Mouse (Mus musculus): Measurements from ENCODE around the gene Uggt1. TPM values are rescaled to one million over a fixed set of nuclear protein-coding genes. Genes with fewer than 3 reads are reported as not detected.

Uggt1 gene
- polyA plus RNA-seq (2016; fragmentation: Nextera tagmentation; extraction: Ambion mirVana) = 52.1 and 53.6 TPM in 2 replicates

DNA sequence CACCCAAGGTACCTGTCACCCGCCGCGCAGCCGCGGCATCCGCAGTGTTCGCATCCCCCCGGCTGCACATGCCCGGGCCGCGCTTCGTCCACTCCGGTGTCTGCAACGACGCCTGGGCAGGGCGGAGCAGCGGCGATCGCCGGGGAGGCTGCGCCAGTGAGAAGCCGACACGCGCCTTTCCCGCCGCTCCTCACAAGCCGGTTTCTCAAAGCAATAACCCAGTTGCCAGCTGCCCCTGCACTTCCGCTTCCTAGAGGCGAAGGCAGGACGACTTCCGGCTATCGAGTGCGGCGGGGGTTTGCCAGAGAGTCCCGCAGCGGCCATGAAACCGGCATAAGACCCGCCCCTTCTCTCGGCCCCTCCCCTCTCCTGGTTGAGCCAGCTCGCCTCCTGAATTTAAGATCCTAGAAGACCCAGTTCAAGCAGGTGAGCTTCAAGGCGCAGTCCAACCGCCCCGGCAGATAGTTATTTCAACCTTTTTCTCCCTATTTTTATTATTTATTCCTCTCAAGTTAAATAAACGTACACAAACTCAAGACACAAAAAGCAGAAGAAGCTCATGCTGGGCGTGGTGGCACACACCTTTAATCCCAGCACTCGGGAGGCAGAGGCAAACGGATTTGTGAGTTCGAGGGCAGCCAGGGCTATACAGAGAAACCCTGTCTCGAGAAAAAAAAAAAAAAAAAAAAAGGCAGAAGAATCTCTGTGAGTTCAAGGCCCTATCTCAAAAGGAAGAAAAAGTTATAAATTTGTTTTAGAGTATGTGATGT lies at the start of gene Uggt1:
Gene Uggt1 (minus strand): TSS at position 663 of the 770 bp plus-strand sequence.
- WGBS = 3% methylated on average over 49 of the region's 49 CpGs
- Histone ChIP-seq H3K4me1 (peaks cover 37% of the 10 kb centered on the region), H3K4me3 (peak within 1 kb of the TSS; percentile 99), H3K27me3 (ENCODE audit: poor library complexity, severe bottlenecking) (no peaks in the 10 kb centered on the region), H3K36me3 (replicated peaks) (0 out of 2 replicates have a peak, but pooled peaks cover 4% of the 10 kb centered on the region), H3K9me3 (no peaks in the 10 kb centered on the region), H3K27ac (peak within 1 kb of the TSS; percentile 90)
- peak; percentile 93 for DNase-seq (ENCODE audit: extremely low spot score, low spot score)

DNA sequence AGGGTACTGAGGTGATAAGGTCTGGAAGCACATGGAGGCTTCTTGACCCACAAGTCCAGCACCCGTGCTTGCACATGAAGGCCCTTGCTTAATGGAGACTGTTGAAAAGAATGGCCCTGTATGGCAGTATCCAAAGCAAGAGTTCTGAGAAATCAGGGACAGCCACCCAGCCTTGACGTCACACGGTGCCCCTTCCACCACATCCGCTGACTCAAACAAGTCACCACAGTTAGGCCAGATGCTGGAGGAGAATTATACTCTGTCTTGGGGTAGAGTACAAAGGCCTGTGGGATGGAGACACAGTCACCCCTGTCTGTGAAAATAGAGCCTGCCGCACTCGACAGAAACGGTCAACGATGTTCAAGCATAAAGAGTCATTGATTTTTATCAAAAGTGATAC lies 49.0 kb upstream of the Uggt1 start:
- Histone ChIP-seq H3K4me3 (no peak overlapping the region), H3K27me3 (ENCODE audit: poor library complexity, severe bottlenecking) (peaks cover 15% of the 10 kb centered on the region), H3K36me3 (replicated peaks) (no peaks in the 10 kb centered on the region), H3K9me3 (no peaks in the 10 kb centered on the region), H3K4me1 (no peaks in the 10 kb centered on the region), H3K27ac (no peak overlapping the region)
- no peak for DNase-seq (ENCODE audit: extremely low spot score, low spot score)
- 95% methylated on average over 8 of the region's 8 CpGs for WGBS

DNA sequence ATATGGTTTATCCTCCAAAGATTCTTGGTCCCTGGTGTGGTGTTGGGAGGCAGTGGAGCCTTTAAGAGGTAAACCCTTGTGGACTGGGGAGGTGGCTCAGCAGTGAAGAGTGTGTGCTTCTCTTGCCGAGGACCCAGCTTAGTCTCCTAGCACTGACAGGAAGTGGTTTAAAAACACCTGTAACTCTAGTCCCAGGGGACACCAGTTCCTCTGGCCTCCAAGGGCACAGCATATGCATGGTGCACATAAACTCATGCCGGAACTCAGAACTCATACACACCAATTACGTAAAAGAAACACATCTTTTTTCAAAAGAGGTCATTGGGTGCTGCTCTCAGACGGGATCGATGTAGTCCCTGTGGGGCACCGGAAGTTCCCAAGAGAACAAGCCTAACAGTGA lies 37.3 kb upstream of the Uggt1 start:
- H3K36me3 ChIP-seq (replicated peaks) = no peaks in the 10 kb centered on the region
- no peak for DNase-seq (ENCODE audit: extremely low spot score, low spot score)
- H3K27me3 ChIP-seq (ENCODE audit: poor library complexity, severe bottlenecking) = no peaks in the 10 kb centered on the region
- H3K27ac ChIP-seq = no peak overlapping the region
- H3K9me3 ChIP-seq = no peaks in the 10 kb centered on the region
- H3K4me3 ChIP-seq = no peak overlapping the region
- no peaks in the 10 kb centered on the region for H3K4me1 ChIP-seq
- 95% methylated on average over 6 of the region's 6 CpGs for WGBS

DNA sequence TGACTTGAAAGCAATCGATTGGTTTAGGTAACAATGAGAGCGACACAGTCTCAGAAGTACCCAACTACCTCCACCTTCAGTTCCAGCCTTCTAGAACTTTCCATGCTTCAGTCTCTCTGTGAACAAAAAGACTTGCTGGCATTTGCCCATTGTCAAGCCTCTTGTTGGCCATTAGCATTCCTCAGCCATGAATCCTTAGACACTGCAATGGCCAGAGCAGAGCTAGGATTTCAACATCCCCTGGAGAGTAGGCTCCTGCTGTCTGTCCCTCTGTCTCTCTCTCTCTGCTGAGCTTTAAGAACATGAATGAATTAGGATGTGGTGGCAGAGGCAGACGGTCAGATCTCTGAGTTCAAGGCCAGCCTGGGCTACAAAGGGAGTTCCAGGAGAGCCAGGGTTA lies 36.4 kb upstream of the Uggt1 start:
- no peaks in the 10 kb centered on the region for H3K4me1 ChIP-seq
- WGBS = 88% methylated on average over 3 of the region's 3 CpGs
- H3K36me3 ChIP-seq (replicated peaks) = no peaks in the 10 kb centered on the region
- no peak overlapping the region for H3K27ac ChIP-seq
- no peak for DNase-seq (ENCODE audit: extremely low spot score, low spot score)
- H3K4me3 ChIP-seq = no peak overlapping the region
- no peaks in the 10 kb centered on the region for H3K9me3 ChIP-seq
- no peaks in the 10 kb centered on the region for H3K27me3 ChIP-seq (ENCODE audit: poor library complexity, severe bottlenecking)

DNA sequence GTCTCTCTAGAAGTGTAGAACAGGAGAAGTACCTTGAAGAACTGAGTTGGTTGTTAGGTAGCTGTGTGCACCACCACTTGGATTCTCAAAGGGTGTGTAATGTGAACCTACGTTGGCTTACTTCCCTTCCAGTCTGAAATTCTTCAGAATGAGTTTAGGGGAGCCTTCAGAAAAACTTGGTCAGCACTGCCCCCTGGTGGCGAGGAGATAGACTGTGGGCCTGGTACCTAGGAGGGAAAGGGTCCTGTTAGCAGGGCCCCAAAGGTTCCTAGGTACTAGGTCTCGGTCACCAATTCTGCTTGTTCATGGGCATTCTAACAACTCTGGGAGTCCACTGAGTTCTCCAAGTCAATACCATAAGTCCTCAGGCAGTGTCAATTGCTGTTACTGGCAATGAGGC lies 34.7 kb upstream of the Uggt1 start:
- Histone ChIP-seq H3K4me1 (no peaks in the 10 kb centered on the region), H3K9me3 (no peaks in the 10 kb centered on the region), H3K27me3 (ENCODE audit: poor library complexity, severe bottlenecking) (no peaks in the 10 kb centered on the region), H3K4me3 (no peak overlapping the region), H3K27ac (no peak overlapping the region), H3K36me3 (replicated peaks) (no peaks in the 10 kb centered on the region)
- DNase-seq (ENCODE audit: extremely low spot score, low spot score) = peak; percentile 71
- WGBS = 25% methylated on average over 3 of the region's 3 CpGs

DNA sequence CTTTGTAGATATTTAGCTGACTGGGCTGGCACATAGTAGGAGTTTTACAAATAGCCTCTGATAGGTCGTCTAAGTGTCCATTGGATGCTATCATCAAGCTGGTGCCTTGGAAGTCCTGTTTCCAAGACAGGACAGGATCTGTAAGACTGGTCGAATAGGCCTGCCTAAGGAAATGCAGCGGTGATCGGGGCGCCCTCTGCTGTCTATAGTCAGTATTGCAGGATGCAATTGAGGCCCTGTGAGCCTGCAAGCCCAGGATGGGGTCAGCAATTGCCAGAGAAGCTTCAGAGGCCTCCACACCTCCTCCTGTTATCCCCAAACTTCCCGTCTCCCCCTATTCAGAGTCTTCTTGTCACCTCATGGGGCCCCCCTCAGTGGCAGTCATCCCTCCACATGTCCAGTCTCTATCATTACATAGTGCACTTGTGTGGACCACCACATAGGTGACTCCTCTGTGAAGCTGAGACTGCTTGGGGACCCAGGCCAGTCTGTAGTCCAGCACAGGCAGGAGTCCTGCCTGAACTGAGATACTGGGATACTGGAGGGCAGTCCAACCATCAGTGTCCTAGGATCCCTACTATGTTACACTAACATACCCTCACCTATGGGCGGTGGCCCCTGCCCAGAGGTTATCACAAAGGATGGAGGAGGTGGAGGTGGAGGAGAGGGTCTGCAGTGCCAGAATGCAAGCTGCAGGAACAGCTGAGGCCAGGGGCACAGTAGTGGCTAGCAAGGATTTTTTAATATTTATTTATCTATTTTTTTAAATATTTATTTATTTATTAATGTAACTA lies 32.9 kb upstream of the Uggt1 start:
- no peak overlapping the region for H3K27ac ChIP-seq
- 0 out of 2 replicates have a peak, but pooled peaks cover under 1% of the 10 kb centered on the region for H3K27me3 ChIP-seq (ENCODE audit: poor library complexity, severe bottlenecking)
- H3K36me3 ChIP-seq (replicated peaks) = no peaks in the 10 kb centered on the region
- DNase-seq (ENCODE audit: extremely low spot score, low spot score) = peak; percentile 77
- no peak overlapping the region for H3K4me3 ChIP-seq
- 0 out of 2 replicates have a peak, but pooled peaks cover 6% of the 10 kb centered on the region for H3K4me1 ChIP-seq
- no peaks in the 10 kb centered on the region for H3K9me3 ChIP-seq
- 21% methylated on average over 7 of the region's 7 CpGs for WGBS

DNA sequence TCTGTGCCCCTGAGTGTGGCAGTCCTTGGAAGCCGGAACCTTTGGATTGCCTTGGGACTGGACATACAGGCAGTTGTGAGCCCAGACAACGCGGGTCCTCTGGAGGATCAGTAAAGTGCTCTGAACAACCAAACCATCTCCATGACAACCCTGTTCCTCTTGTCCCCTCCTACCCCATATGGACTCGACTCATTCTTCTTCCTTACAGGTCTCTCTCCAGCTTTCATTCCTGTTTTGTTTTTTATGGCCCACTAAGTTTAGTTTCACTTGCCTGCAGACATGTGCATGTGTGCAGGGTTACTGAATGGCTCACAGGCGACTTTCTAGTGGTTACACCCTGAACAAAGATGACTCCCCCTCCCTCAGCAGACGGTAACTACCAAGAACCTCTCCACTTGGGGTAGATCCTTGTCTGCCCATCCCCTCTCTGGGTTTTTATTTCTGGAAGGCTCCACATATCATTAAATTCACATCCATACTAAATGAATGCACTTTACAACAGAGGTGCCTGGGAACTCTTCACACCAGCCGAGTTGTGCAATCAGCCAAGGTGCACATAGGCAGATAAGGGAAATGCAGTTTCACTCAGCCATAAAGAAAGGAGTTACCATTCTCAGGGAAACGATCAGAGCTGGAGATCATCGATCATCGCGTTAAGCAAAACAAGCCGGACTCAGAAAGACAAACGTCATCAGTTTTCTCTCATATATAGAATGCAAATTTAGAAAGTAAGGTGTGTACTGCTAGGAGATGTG lies 31.3 kb upstream of the Uggt1 start:
- WGBS = 80% methylated on average over 13 of the region's 13 CpGs
- Histone ChIP-seq H3K36me3 (replicated peaks) (no peaks in the 10 kb centered on the region), H3K27ac (no peak overlapping the region), H3K4me1 (peaks cover 14% of the 10 kb centered on the region), H3K4me3 (no peak overlapping the region), H3K9me3 (no peaks in the 10 kb centered on the region), H3K27me3 (ENCODE audit: poor library complexity, severe bottlenecking) (peaks cover 15% of the 10 kb centered on the region; the same call in 1 of the 2 replicates)
- no peak for DNase-seq (ENCODE audit: extremely low spot score, low spot score)

DNA sequence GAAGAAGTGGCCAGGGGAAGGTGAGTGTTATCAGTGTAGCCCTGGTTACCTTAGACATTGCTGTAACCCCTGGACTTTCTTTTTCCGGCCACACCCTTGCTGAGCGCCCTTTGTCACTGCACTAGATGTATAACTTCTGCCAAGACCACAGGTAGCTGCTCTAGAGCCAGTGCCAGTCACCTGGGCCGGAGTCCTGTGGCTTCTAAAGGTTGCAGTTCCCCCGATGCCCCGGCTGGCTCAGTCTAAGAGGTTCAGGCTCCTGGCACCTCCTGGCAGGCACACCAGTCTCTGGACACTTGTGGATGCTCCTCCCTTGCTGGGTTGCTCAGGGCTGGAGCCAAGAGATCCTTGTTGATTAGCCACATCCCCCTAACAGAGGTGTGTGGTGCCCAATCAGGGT lies 29.9 kb upstream of the Uggt1 start, which contains the start of gene Neurl3:
Gene Neurl3 (minus strand): TSS at position 225 of the 400 bp plus-strand sequence.
- no peak within 1 kb of the TSS; the same call in 1 of the 2 replicates for H3K27ac ChIP-seq
- H3K4me1 ChIP-seq = peaks cover 21% of the 10 kb centered on the region
- no peaks in the 10 kb centered on the region for H3K36me3 ChIP-seq (replicated peaks)
- WGBS = 94% methylated on average over 5 of the region's 5 CpGs
- no peak within 1 kb of the TSS for H3K4me3 ChIP-seq
- H3K9me3 ChIP-seq = no peaks in the 10 kb centered on the region
- DNase-seq (ENCODE audit: extremely low spot score, low spot score) = no peak
- peaks cover 28% of the 10 kb centered on the region for H3K27me3 ChIP-seq (ENCODE audit: poor library complexity, severe bottlenecking)

DNA sequence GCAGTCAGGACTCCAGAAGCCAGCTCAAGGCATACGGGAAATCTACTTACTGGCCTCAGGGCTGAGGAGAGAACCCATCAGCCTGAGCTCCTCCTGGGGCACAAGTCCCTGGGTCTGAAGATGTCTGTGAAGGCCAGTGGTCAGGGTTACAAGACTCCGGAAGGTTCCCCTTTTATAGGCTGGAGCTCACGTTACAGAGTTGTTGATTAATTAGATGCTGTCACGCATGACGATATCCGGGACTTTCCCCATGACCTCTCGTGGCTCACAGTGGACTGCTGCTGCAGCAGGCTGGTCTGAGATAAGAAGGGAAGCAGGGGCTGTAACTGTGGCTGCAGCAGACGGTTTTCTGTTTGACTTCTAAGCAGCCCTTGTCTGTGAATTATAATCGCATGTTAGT lies 28.8 kb upstream of the Uggt1 start:
- Histone ChIP-seq H3K9me3 (no peaks in the 10 kb centered on the region), H3K4me1 (peaks cover 26% of the 10 kb centered on the region), H3K36me3 (replicated peaks) (no peaks in the 10 kb centered on the region), H3K4me3 (no peak overlapping the region), H3K27me3 (ENCODE audit: poor library complexity, severe bottlenecking) (peaks cover 40% of the 10 kb centered on the region), H3K27ac (no peak overlapping the region)
- no peak for DNase-seq (ENCODE audit: extremely low spot score, low spot score)
- 59% methylated on average over 9 of the region's 9 CpGs for WGBS

DNA sequence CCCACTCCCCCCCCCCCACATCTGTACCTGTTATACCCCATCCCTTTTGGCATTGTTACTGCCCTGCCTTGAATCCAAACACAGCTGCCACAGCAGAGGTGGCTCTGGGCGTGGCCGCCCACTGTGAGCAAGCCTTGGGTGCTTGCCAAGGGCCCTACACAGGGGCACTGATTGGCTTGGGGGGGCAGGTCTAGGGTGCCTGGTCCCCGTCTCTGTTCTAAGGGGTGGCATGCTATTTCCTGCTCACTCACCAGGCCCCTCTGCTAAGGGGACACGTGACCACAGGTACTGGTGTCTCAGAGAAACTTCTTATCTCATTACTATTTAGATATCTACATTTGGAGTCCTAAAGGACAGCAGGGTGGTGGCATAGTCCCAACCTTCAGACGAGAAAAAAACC lies 28.0 kb upstream of the Uggt1 start:
- peaks cover 26% of the 10 kb centered on the region for H3K4me1 ChIP-seq
- no peaks in the 10 kb centered on the region for H3K9me3 ChIP-seq
- no peak for DNase-seq (ENCODE audit: extremely low spot score, low spot score)
- H3K4me3 ChIP-seq = no peak overlapping the region
- peaks cover 40% of the 10 kb centered on the region for H3K27me3 ChIP-seq (ENCODE audit: poor library complexity, severe bottlenecking)
- 0 out of 2 replicates have a peak overlapping the region, but pooled peaks have one; percentile 8 for H3K27ac ChIP-seq
- H3K36me3 ChIP-seq (replicated peaks) = no peaks in the 10 kb centered on the region
- 82% methylated on average over 5 of the region's 5 CpGs for WGBS

DNA sequence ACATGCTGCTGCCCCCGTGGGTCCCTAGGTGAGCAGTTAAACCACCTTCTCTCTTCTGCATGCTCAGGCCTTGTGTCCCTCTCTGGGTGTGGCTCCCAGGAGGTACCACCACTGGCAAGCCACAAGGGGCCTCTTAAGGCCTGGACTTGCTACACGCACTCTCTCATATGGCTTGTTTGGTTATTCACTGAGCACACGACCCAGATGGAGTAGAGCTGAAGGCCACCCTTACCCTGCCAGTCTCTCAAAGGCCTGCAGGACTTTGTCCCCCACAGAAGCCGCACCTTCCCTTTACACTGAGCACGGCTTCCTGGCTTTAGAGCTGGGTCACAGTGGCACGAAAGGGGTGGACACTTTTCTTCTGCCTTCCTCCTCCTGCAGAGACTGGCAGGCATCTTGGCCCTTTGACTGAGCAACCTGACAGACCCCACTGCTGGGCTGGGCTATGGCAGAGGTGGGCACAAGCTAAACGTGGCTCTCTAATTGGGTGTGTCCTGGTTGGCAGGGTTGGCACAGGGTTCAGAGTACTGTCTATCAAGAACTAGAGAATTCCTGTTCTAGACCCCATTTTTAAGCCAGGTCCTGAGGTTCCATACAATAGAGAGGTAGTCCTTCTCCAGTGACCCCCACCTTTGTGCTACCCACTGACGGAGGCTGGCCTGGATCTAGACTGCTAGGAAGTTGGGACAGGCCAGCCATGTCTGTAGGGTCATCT lies 27.2 kb upstream of the Uggt1 start:
- no peaks in the 10 kb centered on the region for H3K9me3 ChIP-seq
- H3K4me3 ChIP-seq = no peak overlapping the region
- peaks cover 40% of the 10 kb centered on the region for H3K27me3 ChIP-seq (ENCODE audit: poor library complexity, severe bottlenecking)
- no peaks in the 10 kb centered on the region for H3K36me3 ChIP-seq (replicated peaks)
- peaks cover 26% of the 10 kb centered on the region for H3K4me1 ChIP-seq
- DNase-seq (ENCODE audit: extremely low spot score, low spot score) = no peak
- 80% methylated on average over 8 of the region's 8 CpGs for WGBS
- 0 out of 2 replicates have a peak overlapping the region, but pooled peaks have one; percentile 17 for H3K27ac ChIP-seq

DNA sequence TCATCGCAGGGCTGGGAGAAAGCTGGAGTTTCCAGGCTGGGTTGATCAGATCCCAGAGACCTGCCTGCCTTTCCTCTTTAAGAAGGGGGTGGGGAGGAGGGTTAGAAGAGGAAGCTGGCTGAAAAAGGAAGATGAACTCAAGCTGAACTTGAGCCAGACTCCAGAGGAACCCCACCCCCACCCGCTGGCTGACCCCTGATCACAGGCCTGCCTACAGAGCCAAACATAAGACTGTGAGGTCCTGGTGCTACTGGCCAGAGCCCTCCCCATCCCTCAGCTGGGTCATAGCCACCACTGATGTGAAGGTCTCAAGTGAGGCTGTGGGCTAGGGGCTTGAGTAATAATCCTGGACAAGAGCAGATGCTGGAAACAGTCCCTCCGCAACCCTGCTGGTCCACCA lies 26.1 kb upstream of the Uggt1 start:
- no peaks in the 10 kb centered on the region for H3K9me3 ChIP-seq
- H3K4me3 ChIP-seq = no peak overlapping the region
- H3K27me3 ChIP-seq (ENCODE audit: poor library complexity, severe bottlenecking) = peaks cover 40% of the 10 kb centered on the region
- peak overlapping the region; percentile 17; the same call in 1 of the 2 replicates for H3K27ac ChIP-seq
- H3K36me3 ChIP-seq (replicated peaks) = no peaks in the 10 kb centered on the region
- DNase-seq (ENCODE audit: extremely low spot score, low spot score) = no peak
- peaks cover 26% of the 10 kb centered on the region for H3K4me1 ChIP-seq
- WGBS = 64% methylated on average over 3 of the region's 3 CpGs
